Mouse (Mus musculus) liver, embryonic 12.5 days (tissue): Measurements from ENCODE around the gene Sec23b. TPM values are rescaled to one million over a fixed set of nuclear protein-coding genes. Genes with fewer than 3 reads are reported as not detected.

ENCODE experiments used
- ATAC-seq: fragments of 200-750 bp; cut with Nextera tagmentation; 2 replicates; pipeline ENCODE4 v1.8.0; 2017; ENCODE audit warnings: moderate number of reproducible peaks, mild to moderate bottlenecking, moderate library complexity
- H3K27ac ChIP-seq: fragments of 300-500 bp; sonication (generic); 2 replicates; pipeline ENCODE4 v1.5.1; 2016; ENCODE audit warnings: mild to moderate bottlenecking
- H3K27me3 ChIP-seq: fragments of 300-500 bp; sonication (generic); replicated peaks from 2 replicates; pipeline ENCODE4 v1.6.1; 2016; ENCODE audit warnings: mild to moderate bottlenecking, moderate library complexity
- H3K36me3 ChIP-seq: fragments of 300-500 bp; sonication (generic); 2 replicates; pipeline ENCODE4 v1.6.1; 2016; ENCODE audit warnings: mild to moderate bottlenecking, moderate library complexity
- H3K4me1 ChIP-seq: fragments of 300-500 bp; sonication (generic); 2 replicates; pipeline ENCODE4 v1.6.1; 2016
- H3K4me2 ChIP-seq: fragments of 300-500 bp; sonication (generic); 2 replicates; pipeline ENCODE4 v1.6.1; 2016; ENCODE audit warnings: mild to moderate bottlenecking, moderate library complexity
- H3K4me3 ChIP-seq: fragments of 300-500 bp; sonication (generic); 2 replicates; pipeline ENCODE4 v1.5.1; 2016; ENCODE audit warnings: mild to moderate bottlenecking, moderate library complexity
- H3K9ac ChIP-seq: fragments of 300-500 bp; sonication (generic); 2 replicates; pipeline ENCODE4 v1.6.1; 2016; ENCODE audit warnings: mild to moderate bottlenecking, moderate library complexity
- H3K9me3 ChIP-seq: fragments of 300-500 bp; sonication (generic); replicated peaks from 2 replicates; pipeline ENCODE4 v1.6.1; 2016; ENCODE audit warnings: mild to moderate bottlenecking, moderate library complexity
- WGBS: fragments of 180-500 bp; shearing (Covaris S2); methylation state at CpG from one replicate; pipeline ENCODE4 v1.1.7; 2016; ENCODE audit not compliant: insufficient replicate concordance; 5-methylcytosine and 5-hydroxymethylcytosine counted together
- polyA plus RNA-seq: library from polyadenylated mRNA; unstranded; fragments of >200 nt; fragmentation: Nextera tagmentation; extraction: Ambion mirVana; gene quantifications from 2 replicates; pipeline ENCODE4 v1.2.1, GENCODE M21; 2016

Sec23b gene
- 69.0 and 73.1 TPM in 2 replicates for polyA plus RNA-seq

- peak within 1 kb of the TSS; percentile 82 for H3K4me3 ChIP-seq
- H3K4me2 ChIP-seq: peak within 1 kb of the TSS; percentile 75
- H3K27ac ChIP-seq: peak within 1 kb of the TSS; percentile 80
- no peaks in the 10 kb centered on the region for H3K27me3 ChIP-seq
- WGBS: under 1% methylated on average over 44 of the region's 44 CpGs
- ATAC-seq: peak; percentile 98
- peaks cover 18% of the 10 kb centered on the region for H3K36me3 ChIP-seq
- peak within 1 kb of the TSS; percentile 84 for H3K9ac ChIP-seq
- no peaks in the 10 kb centered on the region for H3K9me3 ChIP-seq
- H3K4me1 ChIP-seq: peaks cover 21% of the 10 kb centered on the region
Observed at GRCm38 (mm10) chr2:144555820-144556552, at the start of gene Sec23b. Sec23b (plus strand) TSS chr2:144556229.

- no peaks in the 10 kb centered on the region for H3K36me3 ChIP-seq
- no peaks in the 10 kb centered on the region for H3K9me3 ChIP-seq
- ATAC-seq: no peak
- H3K9ac ChIP-seq: no peak overlapping the region
- H3K4me3 ChIP-seq: no peak overlapping the region
- 61% methylated on average over 3 of the region's 3 CpGs for WGBS
- H3K27me3 ChIP-seq: 0 out of 2 replicates have a peak, but pooled peaks cover 3% of the 10 kb centered on the region
- no peak overlapping the region for H3K27ac ChIP-seq
- H3K4me2 ChIP-seq: no peak overlapping the region
- no peaks in the 10 kb centered on the region for H3K4me1 ChIP-seq
Observed at GRCm38 (mm10) chr2:144514619-144515018, 41.4 kb upstream of the Sec23b start.

GRCm38 (mm10) chr2:144519772-144520171 lies 36.3 kb upstream of the Sec23b start:
- WGBS: 52% methylated on average over 3 of the region's 3 CpGs
- Histone ChIP-seq H3K36me3 (no peaks in the 10 kb centered on the region), H3K4me2 (no peak overlapping the region), H3K9ac (no peak overlapping the region), H3K4me3 (no peak overlapping the region), H3K27me3 (peaks cover 8% of the 10 kb centered on the region; the same call in 1 of the 2 replicates), H3K9me3 (no peaks in the 10 kb centered on the region), H3K4me1 (no peaks in the 10 kb centered on the region), H3K27ac (no peak overlapping the region)
- no peak for ATAC-seq

- no peak overlapping the region for H3K4me2 ChIP-seq
- H3K4me3 ChIP-seq: no peak overlapping the region
- 50% methylated on average over 10 of the region's 10 CpGs for WGBS
- no peaks in the 10 kb centered on the region for H3K9me3 ChIP-seq
- H3K27me3 ChIP-seq: peaks cover 23% of the 10 kb centered on the region
- H3K4me1 ChIP-seq: peaks cover 20% of the 10 kb centered on the region
- no peak for ATAC-seq
- no peak overlapping the region for H3K27ac ChIP-seq
- H3K9ac ChIP-seq: no peak overlapping the region
- peaks cover 11% of the 10 kb centered on the region; the same call in 1 of the 2 replicates for H3K36me3 ChIP-seq
Observed at GRCm38 (mm10) chr2:144525856-144526255, 30.2 kb upstream of the Sec23b start.

- Histone ChIP-seq H3K27ac (peak within 1 kb of the TSS; percentile 75), H3K4me1 (peaks cover 20% of the 10 kb centered on the region), H3K4me3 (peak within 1 kb of the TSS; percentile 96), H3K36me3 (peaks cover 17% of the 10 kb centered on the region), H3K9ac (peak within 1 kb of the TSS; percentile 92), H3K27me3 (peaks cover 23% of the 10 kb centered on the region), H3K9me3 (no peaks in the 10 kb centered on the region), H3K4me2 (peak within 1 kb of the TSS; percentile 84)
- WGBS: 2% methylated on average over 56 of the region's 56 CpGs
- peak; percentile 99 for ATAC-seq
Observed at GRCm38 (mm10) chr2:144526981-144527820, 28.8 kb upstream of the Sec23b start, which contains the start of the genes Dzank1 and Polr3f. Dzank1 (minus strand) TSS chr2:144527414. Polr3f (plus strand) TSS chr2:144527718.

- peak overlapping the region; percentile 84 for H3K4me2 ChIP-seq
- H3K9me3 ChIP-seq: no peaks in the 10 kb centered on the region
- H3K9ac ChIP-seq: peak overlapping the region; percentile 92
- H3K36me3 ChIP-seq: peaks cover 22% of the 10 kb centered on the region
- H3K27ac ChIP-seq: peak overlapping the region; percentile 75
- peak; percentile 43 for ATAC-seq
- peak overlapping the region; percentile 96 for H3K4me3 ChIP-seq
- H3K4me1 ChIP-seq: peaks cover 20% of the 10 kb centered on the region
- H3K27me3 ChIP-seq: peaks cover 23% of the 10 kb centered on the region
- 1% methylated on average over 25 of the region's 25 CpGs for WGBS
Observed at GRCm38 (mm10) chr2:144527821-144528174, 28.2 kb upstream of the Sec23b start.

- Histone ChIP-seq H3K36me3 (peaks cover 81% of the 10 kb centered on the region), H3K4me1 (no peaks in the 10 kb centered on the region), H3K9ac (no peak overlapping the region), H3K4me2 (no peak overlapping the region), H3K4me3 (no peak overlapping the region), H3K9me3 (no peaks in the 10 kb centered on the region), H3K27me3 (no peaks in the 10 kb centered on the region), H3K27ac (no peak overlapping the region)
- no peak for ATAC-seq
- 88% methylated on average over 7 of the region's 7 CpGs for WGBS
Observed at GRCm38 (mm10) chr2:144537123-144537522, 18.9 kb upstream of the Sec23b start.

- WGBS: 76% methylated on average over 4 of the region's 4 CpGs
Observed at GRCm38 (mm10) chr2:144541246-144541645, 14.8 kb upstream of the Sec23b start.

GRCm38 (mm10) chr2:144543670-144544069 lies 12.4 kb upstream of the Sec23b start:
- Histone ChIP-seq H3K4me2 (no peak overlapping the region), H3K9me3 (no peaks in the 10 kb centered on the region), H3K4me3 (no peak overlapping the region), H3K36me3 (peaks cover 30% of the 10 kb centered on the region), H3K4me1 (no peaks in the 10 kb centered on the region), H3K9ac (no peak overlapping the region), H3K27me3 (no peaks in the 10 kb centered on the region), H3K27ac (no peak overlapping the region)
- WGBS: 78% methylated on average over 6 of the region's 6 CpGs
- no peak for ATAC-seq

More at GRCm38 (mm10) chr2:144541246-144541645, 14.8 kb upstream of the Sec23b start:
- Histone ChIP-seq H3K27ac (no peak overlapping the region), H3K27me3 (no peaks in the 10 kb centered on the region), H3K4me1 (no peaks in the 10 kb centered on the region), H3K9me3 (no peaks in the 10 kb centered on the region), H3K4me2 (no peak overlapping the region), H3K4me3 (no peak overlapping the region), H3K36me3 (peaks cover 48% of the 10 kb centered on the region), H3K9ac (no peak overlapping the region)
- ATAC-seq: no peak

GRCm38 (mm10) chr2:144544630-144545029 lies 11.4 kb upstream of the Sec23b start:
- H3K36me3 ChIP-seq: peaks cover 20% of the 10 kb centered on the region

GRCm38 (mm10) chr2:144545061-144545460 lies 11.0 kb upstream of the Sec23b start:
- H3K4me3 ChIP-seq: no peak overlapping the region
- no peak overlapping the region for H3K4me2 ChIP-seq
- no peak overlapping the region for H3K27ac ChIP-seq
- peaks cover 3% of the 10 kb centered on the region; the same call in 1 of the 2 replicates for H3K4me1 ChIP-seq
- 79% methylated on average over 2 of the region's 2 CpGs for WGBS
- H3K36me3 ChIP-seq: peaks cover 16% of the 10 kb centered on the region
- no peaks in the 10 kb centered on the region for H3K9me3 ChIP-seq
- no peaks in the 10 kb centered on the region for H3K27me3 ChIP-seq
- no peak for ATAC-seq
- H3K9ac ChIP-seq: no peak overlapping the region

More at GRCm38 (mm10) chr2:144544630-144545029, 11.4 kb upstream of the Sec23b start:
- Histone ChIP-seq H3K4me2 (no peak overlapping the region), H3K27ac (no peak overlapping the region), H3K27me3 (no peaks in the 10 kb centered on the region), H3K9ac (no peak overlapping the region), H3K4me3 (no peak overlapping the region), H3K4me1 (no peaks in the 10 kb centered on the region), H3K9me3 (no peaks in the 10 kb centered on the region)
- WGBS: 75% methylated on average over 6 of the region's 6 CpGs
- no peak for ATAC-seq

GRCm38 (mm10) chr2:144545481-144545880 lies 10.5 kb upstream of the Sec23b start:
- Histone ChIP-seq H3K4me2 (no peak overlapping the region), H3K9ac (no peak overlapping the region), H3K9me3 (no peaks in the 10 kb centered on the region), H3K27me3 (no peaks in the 10 kb centered on the region), H3K27ac (no peak overlapping the region), H3K4me1 (peaks cover 6% of the 10 kb centered on the region; the same call in 1 of the 2 replicates), H3K4me3 (no peak overlapping the region), H3K36me3 (peaks cover 12% of the 10 kb centered on the region)
- ATAC-seq: no peak
- WGBS: 44% methylated on average over 1 of the region's 1 CpGs
